Mouse (Mus musculus) limb, embryonic 13.5 days (tissue): ENCODE measurements around the gene Gsdma. TPM values are rescaled to one million over a fixed set of nuclear protein-coding genes. Genes with fewer than 3 reads are reported as not detected.
"Not testable (repeated sequence)": the region's sequence is repeated elsewhere in the genome, so short reads cannot be mapped to it uniquely, and the experiment has no call there.

ENCODE experiments used
- ATAC-seq: fragments of 200-750 bp; cut with Nextera tagmentation; 2 replicates; pipeline ENCODE4 v1.8.0; 2017; ENCODE audit warnings: low read depth, moderate number of reproducible peaks, moderate TSS enrichment; ENCODE audit not compliant: low FRiP score
- H3K27ac ChIP-seq: fragments of 300-500 bp; sonication (generic); 2 replicates; pipeline ENCODE4 v1.5.1; 2015; ENCODE audit warnings: inconsistent platforms, mild to moderate bottlenecking, moderate library complexity
- H3K27me3 ChIP-seq: fragments of 300-500 bp; sonication (generic); 2 replicates; pipeline ENCODE4 v1.6.1; 2015; ENCODE audit warnings: mild to moderate bottlenecking, inconsistent platforms
- H3K36me3 ChIP-seq: fragments of 300-500 bp; sonication (generic); 2 replicates; pipeline ENCODE4 v1.6.1; 2015; ENCODE audit warnings: inconsistent platforms, mild to moderate bottlenecking, moderate library complexity
- H3K4me1 ChIP-seq: fragments of 300-500 bp; sonication (generic); 2 replicates; pipeline ENCODE4 v1.6.1; 2015; ENCODE audit warnings: inconsistent platforms
- H3K4me2 ChIP-seq: fragments of 300-500 bp; sonication (generic); replicated peaks from 2 replicates; pipeline ENCODE4 v1.6.1; 2015; ENCODE audit warnings: inconsistent platforms, mild to moderate bottlenecking, moderate library complexity
- H3K4me3 ChIP-seq: fragments of 300-500 bp; sonication (generic); 2 replicates; pipeline ENCODE4 v1.5.1; 2015; ENCODE audit warnings: moderate library complexity, mild to moderate bottlenecking, inconsistent platforms
- H3K9ac ChIP-seq: fragments of 300-500 bp; sonication (generic); 2 replicates; pipeline ENCODE4 v1.6.1; 2015; ENCODE audit warnings: mild to moderate bottlenecking, inconsistent platforms
- H3K9me3 ChIP-seq: fragments of 300-500 bp; sonication (generic); 2 replicates; pipeline ENCODE4 v1.6.1; 2016; ENCODE audit warnings: inconsistent platforms
- WGBS: fragments of 180-500 bp; shearing (Covaris S2); methylation state at CpG from one replicate; pipeline ENCODE4 v1.1.7; 2015; 5-methylcytosine and 5-hydroxymethylcytosine counted together
- polyA plus RNA-seq: library from polyadenylated mRNA; unstranded; fragments of >200 nt; fragmentation: Nextera tagmentation; extraction: Ambion mirVana; gene quantifications from 2 replicates; pipeline ENCODE4 v1.2.1, GENCODE M21; 2015

Gene Gsdma
- 0.10 and 0.13 TPM in 2 replicates for polyA plus RNA-seq

DNA sequence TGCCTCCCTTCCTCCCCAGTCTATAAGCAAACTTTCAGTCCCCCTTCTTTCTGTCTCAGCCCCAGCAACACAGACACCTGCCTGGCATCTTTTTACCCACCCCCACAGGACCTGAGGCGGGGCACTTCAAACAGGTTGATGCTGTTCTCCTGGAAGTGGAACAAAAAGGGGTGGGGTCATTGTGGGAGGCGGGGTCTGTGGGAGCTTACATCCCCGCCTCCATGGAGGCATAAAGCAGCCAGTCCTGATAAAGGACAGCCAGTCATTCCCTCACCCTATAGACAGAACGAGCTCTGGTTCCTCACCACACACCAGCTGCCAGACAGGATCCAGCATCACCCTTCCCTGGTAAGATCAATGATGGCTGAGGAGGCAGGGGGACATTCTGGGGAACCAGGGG, at the start of gene Gsdma:
Gene Gsdma, plus strand, starts transcription at position 261 of the 400 bp plus-strand sequence.
- Histone ChIP-seq H3K4me1 (no peaks in the 10 kb centered on the region), H3K4me2 (no peak within 1 kb of the TSS), H3K4me3 (no peak within 1 kb of the TSS), H3K36me3 (no peaks in the 10 kb centered on the region), H3K27me3 (peaks cover 41% of the 10 kb centered on the region), H3K27ac (no peak within 1 kb of the TSS), H3K9ac (no peak within 1 kb of the TSS), H3K9me3 (no peaks in the 10 kb centered on the region)
- no peak for ATAC-seq
- 22% methylated on average over 4 of the region's 4 CpGs for WGBS

DNA sequence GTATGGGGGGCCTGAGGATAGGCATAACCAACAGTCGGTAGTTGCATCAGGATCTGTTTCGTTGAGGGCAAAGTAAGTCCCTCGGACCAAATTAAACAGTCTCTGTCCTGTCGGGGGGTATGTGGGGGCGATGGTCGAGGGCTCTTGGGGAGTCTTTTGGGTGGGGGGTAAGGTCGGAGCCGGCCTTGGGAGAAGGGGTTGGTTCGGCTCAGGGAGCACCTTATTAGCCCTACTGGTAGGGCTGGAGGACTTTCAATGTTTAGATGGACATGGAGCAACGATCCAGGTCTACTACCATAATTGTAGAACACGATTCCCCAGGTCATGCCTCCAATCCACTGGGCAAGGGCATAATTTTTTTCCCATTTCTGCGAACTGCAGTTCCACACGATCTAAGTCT, 43.4 kb upstream of the Gsdma start:
- no peak overlapping the region for H3K4me2 ChIP-seq
- no peaks in the 10 kb centered on the region for H3K36me3 ChIP-seq
- H3K27ac ChIP-seq: no peak overlapping the region
- peaks cover 7% of the 10 kb centered on the region; the same call in 1 of the 2 replicates for H3K9me3 ChIP-seq
- no peaks in the 10 kb centered on the region for H3K4me1 ChIP-seq
- no peak overlapping the region for H3K9ac ChIP-seq
- H3K4me3 ChIP-seq: no peak overlapping the region
- no peak for ATAC-seq
- H3K27me3 ChIP-seq: no peaks in the 10 kb centered on the region
- WGBS: 93% methylated on average over 13 of the region's 13 CpGs

DNA sequence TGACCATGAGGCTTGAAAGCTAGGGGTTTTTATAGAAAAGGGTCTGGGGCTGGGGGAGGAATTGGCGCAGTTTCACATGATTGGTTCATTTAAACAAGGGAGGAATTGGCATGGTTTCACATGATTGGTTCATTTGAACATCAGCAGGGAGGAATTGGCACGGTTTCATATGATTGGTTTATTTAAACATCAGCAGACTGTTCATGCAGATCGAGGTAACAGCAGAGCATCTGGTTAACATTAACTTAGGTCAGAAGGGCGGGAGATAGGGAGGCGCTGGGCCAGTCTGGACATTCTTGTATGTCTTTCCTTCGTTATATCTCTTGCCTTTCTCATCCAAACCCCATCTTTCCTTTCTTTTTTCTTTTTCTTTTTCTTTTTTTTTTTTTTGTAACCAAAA, 40.2 kb upstream of the Gsdma start:
- WGBS: 83% methylated on average over 6 of the region's 6 CpGs
- not testable (repeated sequence) for ATAC-seq

DNA sequence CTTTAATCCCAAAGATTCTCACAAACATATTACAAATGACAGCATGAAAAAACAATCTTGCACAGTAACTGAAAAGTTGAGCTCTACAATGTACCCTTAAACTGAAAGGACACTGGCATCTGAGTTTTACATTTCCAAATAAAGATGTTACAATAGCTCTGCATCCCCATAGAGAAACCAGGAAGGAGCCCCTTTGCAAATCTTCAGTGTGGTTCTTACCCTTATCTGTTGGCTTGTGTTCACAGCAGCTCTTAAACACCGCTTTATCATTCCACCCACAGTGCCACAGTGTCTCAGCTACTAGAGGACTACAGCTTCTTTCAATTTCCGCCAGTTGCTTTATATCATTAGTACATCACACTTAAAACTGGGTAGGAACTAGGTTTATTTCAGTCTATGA, 39.8 kb upstream of the Gsdma start:
- H3K9me3 ChIP-seq, H3K36me3 ChIP-seq, H3K4me3 ChIP-seq, H3K27ac ChIP-seq, H3K27me3 ChIP-seq, H3K4me2 ChIP-seq, ATAC-seq, H3K9ac ChIP-seq, H3K4me1 ChIP-seq: not testable (repeated sequence)
- 88% methylated on average over 2 of the region's 2 CpGs for WGBS

More for the DNA sequence above, 40.2 kb upstream of the Gsdma start:
- H3K4me1 ChIP-seq, H3K9me3 ChIP-seq, H3K27me3 ChIP-seq, H3K9ac ChIP-seq, H3K36me3 ChIP-seq, H3K4me3 ChIP-seq, H3K4me2 ChIP-seq, H3K27ac ChIP-seq: not testable (repeated sequence)

DNA sequence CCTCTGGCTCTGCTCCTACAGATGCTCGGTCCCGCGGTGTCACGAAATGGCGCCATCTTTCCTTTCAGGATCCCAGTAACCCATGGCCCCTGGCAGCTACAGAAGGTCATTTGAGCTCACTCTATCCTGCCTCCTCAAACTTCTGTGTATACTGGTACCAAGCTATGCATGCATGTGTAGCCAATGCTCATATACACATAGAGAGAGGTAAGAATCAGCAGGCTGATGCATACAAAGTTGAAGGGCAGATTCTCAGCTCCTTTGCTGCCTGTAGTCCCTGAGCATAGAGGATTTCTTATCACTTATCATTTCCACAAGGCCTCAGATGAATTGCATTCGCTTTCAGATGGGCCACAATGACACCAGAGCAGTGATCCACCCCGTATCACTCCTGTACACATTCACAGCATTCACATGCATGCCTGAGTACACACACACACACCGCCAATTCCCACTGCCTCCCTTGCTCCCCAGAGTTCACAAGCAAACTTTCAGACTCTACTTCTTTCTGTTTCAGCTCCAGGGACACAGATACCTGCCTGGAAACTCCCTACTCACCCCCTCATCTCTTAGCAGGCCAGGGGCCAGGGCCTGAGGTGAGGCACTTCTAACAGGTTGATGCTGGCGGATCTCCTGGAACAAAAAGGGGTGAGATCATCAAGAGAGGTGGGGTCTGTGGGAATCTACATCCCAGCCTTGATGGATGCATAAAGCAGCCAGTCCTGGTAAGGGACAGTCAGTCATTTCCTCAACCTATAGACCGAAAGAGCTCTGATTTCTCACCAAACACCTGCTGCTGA, 38.3 kb upstream of the Gsdma start, which contains the start of the genes Gm12355 and Gsdma3:
Gene Gm12355, minus strand, starts transcription at position 51 of the 800 bp plus-strand sequence.
Gene Gsdma3, plus strand, starts transcription at position 750 of the 800 bp plus-strand sequence.
- ATAC-seq: no peak
- H3K36me3 ChIP-seq: no peaks in the 10 kb centered on the region

DNA sequence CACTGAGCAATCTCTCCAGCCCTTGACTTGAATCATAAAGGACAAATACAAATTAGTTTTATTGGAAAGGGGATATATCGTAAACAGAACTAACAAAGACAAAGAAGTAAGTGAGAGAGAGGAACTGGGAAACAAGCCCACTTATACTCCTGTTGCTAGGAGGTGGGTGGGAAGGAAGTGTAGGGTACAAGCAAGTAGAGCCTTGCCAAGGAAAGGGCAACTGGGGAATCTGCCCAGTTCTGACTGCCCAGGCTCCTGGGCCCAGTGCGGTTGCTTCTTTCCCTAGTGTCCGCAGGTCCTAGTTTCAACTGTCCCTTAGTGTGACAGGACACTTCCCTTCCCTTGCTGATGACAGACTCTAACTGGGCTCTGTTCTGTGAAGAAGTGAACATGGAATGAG, 35.4 kb upstream of the Gsdma start:
- no peak for ATAC-seq
- Histone ChIP-seq H3K27ac (no peak overlapping the region), H3K4me2 (no peak overlapping the region), H3K9me3 (0 out of 2 replicates have a peak, but pooled peaks cover 4% of the 10 kb centered on the region), H3K27me3 (no peaks in the 10 kb centered on the region), H3K9ac (no peak overlapping the region), H3K4me1 (no peaks in the 10 kb centered on the region), H3K4me3 (no peak overlapping the region), H3K36me3 (no peaks in the 10 kb centered on the region)
- WGBS: 96% methylated on average over 3 of the region's 3 CpGs

More for the DNA sequence above, 38.3 kb upstream of the Gsdma start, which contains the start of the genes Gm12355 and Gsdma3:
- WGBS: 87% methylated on average over 10 of the region's 10 CpGs
- H3K9ac ChIP-seq: no peak within 1 kb of the TSS
- peaks cover 7% of the 10 kb centered on the region; the same call in 1 of the 2 replicates for H3K9me3 ChIP-seq
- no peak within 1 kb of the TSS for H3K27ac ChIP-seq
- H3K27me3 ChIP-seq: no peaks in the 10 kb centered on the region
- no peak within 1 kb of the TSS for H3K4me2 ChIP-seq
- no peaks in the 10 kb centered on the region for H3K4me1 ChIP-seq
- H3K4me3 ChIP-seq: no peak within 1 kb of the TSS

DNA sequence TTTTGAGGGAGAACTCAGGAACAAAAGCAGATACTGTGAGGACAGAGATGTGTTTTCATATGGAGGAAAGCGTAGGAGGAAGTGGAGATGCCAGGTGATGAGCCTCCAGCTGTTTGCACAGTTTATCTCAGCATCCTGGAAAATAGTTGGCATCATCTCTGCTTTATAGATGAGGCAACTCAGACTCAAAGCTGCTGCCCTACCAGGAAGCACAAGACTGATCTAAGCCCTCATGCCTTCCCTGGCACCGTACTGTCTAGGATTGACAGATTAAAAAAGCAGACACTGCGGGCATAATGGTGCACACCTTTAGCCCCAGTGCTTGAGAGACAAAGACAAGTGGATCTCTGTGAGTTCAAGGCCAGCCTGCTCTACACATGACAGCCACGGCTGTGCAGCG, 33.5 kb upstream of the Gsdma start:
- no peaks in the 10 kb centered on the region for H3K4me1 ChIP-seq
- 92% methylated on average over 5 of the region's 5 CpGs for WGBS
- H3K9me3 ChIP-seq: 0 out of 2 replicates have a peak, but pooled peaks cover 2% of the 10 kb centered on the region
- ATAC-seq: no peak
- no peaks in the 10 kb centered on the region for H3K27me3 ChIP-seq
- no peak overlapping the region for H3K9ac ChIP-seq
- no peak overlapping the region for H3K4me3 ChIP-seq
- no peak overlapping the region for H3K27ac ChIP-seq
- no peaks in the 10 kb centered on the region for H3K36me3 ChIP-seq
- no peak overlapping the region for H3K4me2 ChIP-seq

DNA sequence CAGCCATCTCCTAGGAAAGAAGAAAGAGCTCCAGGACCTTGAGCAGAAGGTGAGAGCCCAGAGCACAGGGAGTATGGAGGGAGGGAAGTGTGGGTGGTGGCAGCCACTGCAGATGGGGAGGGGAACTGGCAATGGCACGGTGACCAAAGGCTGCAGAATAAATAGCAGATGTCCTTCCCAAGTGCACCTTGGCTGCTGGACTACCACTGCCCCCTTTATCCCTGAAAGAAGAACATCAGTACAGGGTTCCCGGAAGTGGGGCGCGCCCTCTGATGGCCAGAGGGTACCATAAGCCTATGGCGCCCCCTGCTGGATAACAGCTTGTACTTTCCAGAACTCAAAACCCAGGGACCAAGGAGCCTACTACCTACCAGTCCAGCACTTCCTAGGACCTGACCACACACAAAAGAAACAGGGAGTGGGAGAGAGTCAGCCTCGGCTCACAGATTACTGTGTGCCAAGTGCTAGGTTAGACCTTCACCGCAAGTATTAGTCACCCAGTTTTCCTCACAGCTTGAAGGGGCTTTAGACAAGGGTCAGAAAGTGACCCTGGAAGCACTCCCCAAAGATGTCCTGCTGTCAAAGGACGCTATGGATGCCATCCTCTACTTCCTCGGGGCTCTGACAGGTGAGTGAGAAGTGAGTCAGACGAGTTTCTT, 28.7 kb upstream of the Gsdma start:
- H3K27ac ChIP-seq: not testable (repeated sequence)

DNA sequence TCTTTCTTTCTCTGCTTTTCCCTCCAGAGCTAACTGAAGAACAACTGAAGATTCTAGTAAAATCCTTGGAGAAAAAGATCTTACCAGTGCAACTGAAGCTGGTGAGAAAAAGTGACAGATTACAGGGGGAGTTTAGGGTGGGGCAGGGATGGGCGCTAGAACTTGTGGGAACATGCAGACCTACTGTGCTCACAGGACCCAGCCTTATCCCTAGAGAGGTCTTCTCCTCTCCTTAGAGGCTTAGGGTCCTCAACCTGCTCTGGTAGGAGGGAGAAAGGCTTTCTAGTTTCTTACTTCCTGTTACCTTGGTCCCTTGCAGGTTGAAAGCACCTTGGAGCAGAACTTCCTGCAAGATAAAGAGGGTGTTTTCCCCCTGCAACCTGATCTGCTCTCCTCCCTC, 26.6 kb upstream of the Gsdma start:
- WGBS: 75% methylated on average over 1 of the region's 1 CpGs
- Histone ChIP-seq H3K4me2 (no peak overlapping the region), H3K36me3 (no peaks in the 10 kb centered on the region), H3K4me3 (no peak overlapping the region), H3K4me1 (no peaks in the 10 kb centered on the region), H3K27ac (no peak overlapping the region), H3K9me3 (0 out of 2 replicates have a peak, but pooled peaks cover 3% of the 10 kb centered on the region), H3K9ac (no peak overlapping the region), H3K27me3 (0 out of 2 replicates have a peak, but pooled peaks cover 3% of the 10 kb centered on the region)
- no peak for ATAC-seq

More for the DNA sequence above, 28.7 kb upstream of the Gsdma start:
- WGBS: 36% methylated on average over 10 of the region's 10 CpGs
- H3K4me1 ChIP-seq, H3K9me3 ChIP-seq, ATAC-seq, H3K36me3 ChIP-seq, H3K4me2 ChIP-seq, H3K9ac ChIP-seq, H3K4me3 ChIP-seq, H3K27me3 ChIP-seq: not testable (repeated sequence)

DNA sequence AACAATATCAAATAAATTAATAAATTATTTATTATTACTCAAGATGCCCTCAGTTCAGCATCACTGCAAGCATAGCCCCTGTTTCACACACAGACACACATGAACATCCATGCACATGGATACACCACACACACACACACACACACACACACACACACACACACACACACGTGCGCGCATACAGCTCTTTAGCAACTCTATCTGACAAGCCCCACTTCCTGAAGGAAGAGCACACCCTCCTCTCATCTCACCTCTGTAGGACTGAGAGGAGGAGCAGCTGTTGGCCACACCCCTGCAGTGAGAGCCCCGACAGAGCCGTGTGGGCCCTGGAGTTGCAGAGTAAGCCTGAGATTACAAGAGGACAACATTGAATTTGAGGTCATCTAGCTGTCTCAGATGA, 24.1 kb upstream of the Gsdma start:
- Histone ChIP-seq H3K9me3 (0 out of 2 replicates have a peak, but pooled peaks cover 3% of the 10 kb centered on the region), H3K27ac (no peak overlapping the region), H3K4me1 (no peaks in the 10 kb centered on the region), H3K4me2 (no peak overlapping the region), H3K27me3 (0 out of 2 replicates have a peak, but pooled peaks cover 3% of the 10 kb centered on the region), H3K36me3 (no peaks in the 10 kb centered on the region), H3K9ac (no peak overlapping the region), H3K4me3 (no peak overlapping the region)
- WGBS: 67% methylated on average over 5 of the region's 5 CpGs
- no peak for ATAC-seq

DNA sequence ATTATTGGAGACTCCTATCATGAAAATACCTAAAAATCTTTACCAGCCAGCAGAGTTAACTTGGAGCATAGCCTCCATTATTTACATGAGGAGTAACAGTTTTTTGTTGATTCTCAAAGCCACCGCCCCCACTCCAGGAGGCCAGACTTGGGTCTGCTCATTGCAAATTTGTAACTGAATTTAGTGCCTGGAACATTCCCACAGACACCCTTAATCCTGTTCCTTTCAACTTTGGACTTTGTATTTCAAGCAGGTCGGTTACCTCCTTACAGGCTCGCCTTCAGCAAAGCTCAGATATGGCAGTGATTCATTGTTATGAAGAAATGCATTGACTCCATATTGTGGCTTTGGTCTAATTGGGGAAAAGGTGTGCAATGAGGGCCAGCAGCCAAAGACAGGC, 19.4 kb upstream of the Gsdma start:
- H3K4me3 ChIP-seq: no peak overlapping the region
- no peaks in the 10 kb centered on the region for H3K4me1 ChIP-seq
- no peak overlapping the region for H3K27ac ChIP-seq
- no peaks in the 10 kb centered on the region for H3K9me3 ChIP-seq
- no peak overlapping the region for H3K4me2 ChIP-seq
- no peak overlapping the region for H3K9ac ChIP-seq
- 78% methylated on average over 3 of the region's 3 CpGs for WGBS
- no peak for ATAC-seq
- peaks cover 24% of the 10 kb centered on the region for H3K27me3 ChIP-seq
- no peaks in the 10 kb centered on the region for H3K36me3 ChIP-seq

DNA sequence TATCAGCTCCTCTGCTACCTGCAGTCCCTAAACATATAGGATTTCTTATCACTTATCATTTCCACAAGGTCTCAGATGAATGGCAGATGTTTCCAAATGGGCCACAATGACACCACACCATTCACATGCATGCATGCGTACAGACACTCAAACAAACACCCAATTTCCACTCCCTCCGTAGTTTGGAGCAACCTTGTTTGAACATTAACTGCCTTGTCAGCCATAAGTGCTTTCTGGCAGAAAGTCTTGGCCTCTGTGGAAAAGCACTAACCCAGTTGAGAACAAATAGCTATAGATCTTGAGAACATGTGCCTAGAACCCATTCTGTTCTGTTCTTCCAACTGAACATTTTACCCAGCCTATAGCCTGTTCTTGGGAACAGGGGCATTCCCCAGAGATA, 18.2 kb upstream of the Gsdma start:
- WGBS: 77% methylated on average over 2 of the region's 2 CpGs
- no peak overlapping the region for H3K9ac ChIP-seq
- H3K4me3 ChIP-seq: no peak overlapping the region
- H3K36me3 ChIP-seq: no peaks in the 10 kb centered on the region
- no peaks in the 10 kb centered on the region for H3K4me1 ChIP-seq
- no peak for ATAC-seq
- no peak overlapping the region for H3K4me2 ChIP-seq
- H3K9me3 ChIP-seq: no peaks in the 10 kb centered on the region
- peaks cover 20% of the 10 kb centered on the region for H3K27me3 ChIP-seq
- H3K27ac ChIP-seq: no peak overlapping the region
